Mouse (Mus musculus): Measurements from ENCODE around the gene Pla2g7.

The Pla2g7 gene

DNA sequence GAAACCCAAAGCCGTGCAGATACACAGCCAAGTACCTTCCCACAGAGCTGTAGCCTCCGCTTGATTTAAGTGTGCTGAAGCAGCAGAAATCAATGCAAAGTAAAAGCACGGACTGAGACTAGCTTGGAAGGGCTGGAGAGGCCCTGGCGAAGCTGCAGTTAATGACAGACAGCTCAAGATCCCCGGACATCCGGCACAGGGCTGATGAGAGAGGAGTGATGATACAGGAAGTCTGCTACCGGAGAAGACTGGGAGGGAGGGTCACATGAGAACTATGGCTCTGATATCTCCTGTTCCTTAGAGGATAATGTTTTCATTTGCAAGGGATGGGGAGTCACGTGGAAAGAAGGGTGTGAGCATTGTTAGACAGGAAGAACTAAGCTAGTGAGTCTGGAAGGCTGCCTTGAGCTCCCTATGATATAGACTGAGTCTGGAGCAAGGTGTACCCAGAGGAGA lies 13.1 kb downstream of the Pla2g7 start:
- DNase-seq: no peak

DNA sequence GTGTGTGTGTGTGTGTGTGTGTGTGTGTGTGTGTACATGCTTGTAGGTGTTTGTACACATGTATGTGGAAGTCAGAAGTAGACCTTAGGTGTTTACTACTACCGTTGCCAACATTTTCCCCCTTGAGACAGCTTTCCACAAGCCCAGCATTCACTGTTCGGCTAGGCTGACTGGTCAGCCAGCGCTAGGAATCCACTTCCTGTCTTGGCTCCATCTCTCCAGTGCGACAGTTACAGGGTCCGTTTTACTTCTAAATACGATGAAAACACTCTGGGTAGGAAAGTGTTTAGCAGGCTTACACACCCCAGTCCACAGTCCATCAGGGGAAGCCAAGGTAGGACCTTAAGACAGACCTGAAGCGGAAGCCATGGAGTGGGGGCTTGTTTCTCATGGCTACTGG lies 16.9 kb downstream of the Pla2g7 start:
- no peak for DNase-seq

DNA sequence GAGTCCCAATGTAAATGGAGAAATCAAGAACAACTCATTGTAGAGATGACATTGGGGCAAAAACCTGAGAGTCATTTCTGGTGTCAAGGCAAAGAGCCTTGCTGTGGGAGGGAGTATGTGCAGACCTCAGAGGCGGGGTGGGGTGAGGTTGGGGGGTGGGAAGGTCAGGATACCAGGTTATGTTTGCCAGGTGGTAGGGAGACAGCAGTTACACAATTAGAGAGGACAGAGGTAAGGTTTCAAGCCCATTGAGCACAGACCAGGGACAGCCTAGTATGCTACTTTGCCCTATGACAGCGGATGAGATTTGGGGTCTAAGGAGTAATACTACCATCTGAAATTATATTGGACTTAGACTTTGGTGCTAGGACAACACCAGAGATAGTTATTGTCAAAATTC lies 19.4 kb downstream of the Pla2g7 start:
- DNase-seq: no peak

DNA sequence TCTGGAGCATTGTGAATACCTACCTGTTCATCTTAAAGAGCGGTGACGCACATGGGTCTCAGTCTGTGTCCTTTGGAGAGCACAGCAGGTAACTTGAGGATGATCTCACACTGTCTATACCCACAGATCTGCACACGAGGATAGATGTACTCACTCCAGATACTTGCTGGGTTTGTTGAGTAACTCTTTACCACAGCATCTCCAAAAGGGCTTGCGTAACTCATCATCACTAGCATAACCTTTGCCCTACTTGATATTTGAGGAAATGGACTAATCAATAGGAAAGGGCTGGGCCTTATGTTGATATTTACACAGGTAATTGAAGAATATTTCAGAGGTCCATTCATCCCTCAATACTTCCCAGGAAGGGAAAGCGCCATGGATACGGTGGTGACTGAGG lies 21.9 kb downstream of the Pla2g7 start:
- no peak for DNase-seq

DNA sequence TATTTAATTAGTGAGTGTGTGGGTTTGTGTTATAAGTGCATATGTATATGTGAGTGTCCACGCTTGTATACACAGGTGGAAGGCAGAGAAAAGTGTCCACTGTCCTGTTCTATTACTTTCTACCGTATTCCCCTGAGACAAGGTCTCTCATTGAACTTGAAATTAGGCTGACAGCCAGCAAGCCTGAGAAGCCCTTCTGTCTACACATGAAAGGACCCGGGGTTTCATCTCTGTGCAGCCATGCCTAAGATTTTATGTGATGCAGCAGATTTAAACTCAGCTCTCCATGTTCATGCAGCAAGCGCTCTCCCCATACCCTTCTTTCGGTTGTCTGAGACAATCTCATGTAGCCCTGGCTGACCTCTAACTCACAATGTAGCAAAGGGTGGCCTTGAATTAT lies 22.6 kb downstream of the Pla2g7 start:
- no peak for DNase-seq

DNA sequence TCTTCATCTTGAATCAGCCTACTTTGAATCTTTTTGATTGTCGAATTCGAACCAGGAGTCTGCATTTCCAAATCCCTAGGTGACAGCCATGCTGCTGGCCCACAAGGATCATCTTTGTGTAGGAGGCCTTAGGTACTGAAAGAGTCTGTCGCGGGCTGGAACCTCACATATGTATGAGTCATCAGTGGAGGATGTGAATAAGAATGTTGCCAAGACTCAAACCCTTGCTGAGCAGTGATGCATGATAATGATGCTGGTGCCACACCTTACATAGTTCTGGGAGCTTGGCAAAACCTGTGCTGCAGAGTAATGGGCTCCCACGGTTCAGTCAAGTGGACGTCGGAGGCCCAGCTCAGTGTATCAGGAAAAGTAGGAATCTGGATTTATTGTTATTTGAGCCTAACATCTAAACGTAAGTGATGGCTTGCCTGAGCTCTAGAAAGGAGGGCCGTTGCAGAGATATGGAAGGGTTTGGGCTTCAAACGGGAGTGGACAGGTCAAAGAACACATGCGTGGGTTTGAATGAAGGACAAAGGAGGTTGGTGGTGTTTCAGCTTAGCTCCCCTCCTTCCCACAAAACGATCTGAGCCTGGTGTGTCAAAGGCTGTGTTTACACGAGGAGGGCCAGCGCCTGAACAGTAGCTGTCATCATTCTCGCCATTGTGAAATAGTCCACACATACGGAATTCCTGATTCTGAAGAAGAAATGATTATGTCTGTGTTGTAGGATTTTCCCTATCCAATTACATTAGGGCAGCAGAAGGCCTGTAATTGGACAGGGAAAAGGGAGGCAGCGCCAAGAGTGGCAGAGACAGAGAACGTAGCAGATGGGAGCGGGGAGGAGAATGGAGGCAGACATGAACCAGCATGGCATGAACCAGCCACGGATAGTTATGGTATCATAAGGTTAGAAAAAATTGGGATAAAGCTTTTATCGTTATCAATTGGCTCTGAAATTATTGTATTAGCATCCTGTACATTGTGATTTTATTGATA lies 24.7 kb downstream of the Pla2g7 start:
- no peak for DNase-seq

DNA sequence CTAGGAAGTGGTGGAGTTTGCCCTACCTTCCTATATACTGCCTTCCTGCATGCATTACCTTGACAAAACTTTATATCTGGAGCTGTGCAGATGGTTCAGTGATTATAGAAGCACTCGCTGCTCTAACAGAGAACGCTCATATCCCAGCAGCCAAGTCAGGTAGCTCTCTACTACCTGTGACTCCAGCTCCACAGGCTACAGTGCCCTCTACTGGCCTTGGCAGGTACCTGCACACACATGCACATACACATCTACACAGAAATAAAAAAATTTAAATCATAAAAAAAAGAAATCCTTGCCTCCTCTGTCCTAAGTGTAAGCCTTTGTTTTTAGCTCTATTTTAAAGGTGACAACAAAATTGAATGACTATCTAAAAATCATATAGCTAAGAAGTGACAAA lies 29.8 kb downstream of the Pla2g7 start:
- DNase-seq: no peak

DNA sequence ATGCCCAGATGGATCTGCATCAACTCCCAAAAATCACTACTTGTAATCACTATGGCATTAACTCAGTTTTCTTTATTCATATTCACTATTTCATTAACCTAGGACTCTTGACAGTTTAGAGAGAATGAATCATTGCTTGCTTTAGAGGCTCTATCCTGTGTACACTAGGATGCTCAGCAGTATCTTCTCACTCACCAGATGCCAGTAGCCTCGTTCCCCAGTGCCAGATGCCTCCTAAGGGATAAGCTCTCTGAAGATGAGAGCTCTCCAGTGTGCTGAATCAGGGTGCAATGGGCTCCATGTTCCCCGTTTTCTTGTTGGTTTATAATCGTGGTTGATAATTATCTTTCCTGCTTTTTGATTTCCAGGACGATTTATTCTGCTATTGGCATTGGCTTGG lies 30.8 kb downstream of the Pla2g7 start:
- DNase-seq: no peak

DNA sequence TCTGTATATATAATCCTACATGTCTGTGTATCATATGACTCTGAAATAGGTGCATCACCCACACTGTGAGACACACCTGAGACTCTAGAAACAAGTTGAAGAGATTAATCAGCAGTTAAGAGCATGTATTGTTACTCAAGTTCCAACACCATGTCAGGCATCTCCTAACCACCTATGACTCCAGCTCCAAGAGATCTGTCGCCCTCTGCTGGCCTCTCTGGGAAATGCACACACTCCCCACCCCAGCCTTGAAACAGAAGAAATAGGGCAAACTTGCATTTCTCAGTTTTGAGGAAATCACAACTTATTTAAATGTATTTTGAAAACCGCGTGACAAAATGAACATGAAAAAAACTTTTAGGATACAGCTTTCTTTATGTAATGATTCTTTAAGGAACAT lies 38.8 kb downstream of the Pla2g7 start:
- DNase-seq: peak; percentile 36 to 55

DNA sequence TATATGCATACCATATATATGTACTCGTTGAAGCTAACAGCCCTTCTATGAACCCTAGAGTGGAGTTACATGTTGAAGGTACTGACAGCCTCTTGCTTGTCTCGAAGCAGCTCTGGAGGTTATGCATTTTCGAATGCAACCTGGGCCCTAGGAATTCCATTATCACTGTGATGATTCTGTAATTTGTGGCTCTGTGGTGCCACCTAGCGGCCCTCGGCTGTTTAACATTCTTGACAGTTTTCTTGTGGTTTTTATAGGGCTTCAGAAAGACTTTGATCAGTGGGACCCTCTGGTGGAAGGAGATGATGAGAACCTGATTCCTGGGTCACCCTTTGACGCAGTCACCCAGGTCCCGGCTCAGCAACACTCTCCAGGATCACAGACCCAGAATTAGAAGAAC lies 43.7 kb downstream of the Pla2g7 start:
- DNase-seq: peak; percentile 50 to 52

DNA sequence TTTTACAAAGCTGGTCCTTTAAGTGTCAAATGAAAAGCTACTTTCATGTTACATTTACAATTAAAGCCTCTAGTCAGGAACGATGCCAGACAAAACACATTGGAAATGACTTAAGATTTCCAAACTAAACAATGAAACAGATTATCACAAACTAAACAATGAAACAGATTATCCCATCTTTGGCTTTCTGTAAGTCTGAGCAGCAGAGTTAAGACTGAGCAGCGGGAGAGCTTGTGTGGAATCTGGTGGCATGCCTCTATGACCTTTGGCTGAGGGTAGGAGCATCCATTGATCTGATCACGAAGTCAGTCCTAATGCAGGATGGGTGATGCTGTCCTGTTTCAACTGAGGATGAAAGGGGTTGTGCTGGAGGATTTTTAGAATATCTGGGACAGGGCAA lies 44.3 kb downstream of the Pla2g7 start:
- no peak for DNase-seq

DNA sequence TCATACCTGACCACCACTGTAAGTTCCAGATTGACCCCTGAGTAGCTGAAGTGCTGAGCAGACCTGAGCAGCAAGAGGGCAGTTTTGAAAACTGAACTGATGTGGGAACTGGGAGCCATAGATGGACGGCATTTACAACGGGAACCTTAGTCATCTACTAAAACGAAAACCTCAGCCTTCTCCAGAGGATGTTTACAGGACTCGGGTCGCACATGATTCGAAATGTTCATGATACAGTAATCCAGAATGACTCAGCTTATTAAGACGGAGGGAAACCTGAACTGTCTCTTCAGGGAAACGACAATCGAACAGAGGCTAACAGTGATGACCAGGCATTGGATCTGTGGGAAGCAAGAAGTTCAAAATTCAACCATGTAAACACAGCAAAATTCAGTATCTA lies 51.3 kb downstream of the Pla2g7 start:
- DNase-seq: no peak

DNA sequence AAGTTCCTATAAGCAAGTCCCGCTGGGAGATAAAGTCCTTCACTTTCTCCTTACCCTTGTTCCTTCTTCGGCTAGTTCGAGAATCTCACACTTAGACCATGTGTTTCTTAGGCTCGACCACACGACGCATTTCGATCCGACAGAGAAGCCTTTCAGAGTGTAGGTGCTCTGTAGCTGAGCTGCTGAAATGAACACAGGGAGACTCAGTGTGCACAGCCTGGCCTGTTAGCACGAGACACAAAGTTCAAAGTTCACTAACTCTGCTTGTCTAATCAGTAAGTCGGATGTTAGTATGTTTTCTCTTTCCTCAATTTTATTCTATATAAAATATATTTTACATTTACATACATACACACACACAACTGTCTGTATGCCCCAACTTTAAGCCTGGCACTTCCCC lies 54.2 kb downstream of the Pla2g7 start:
- DNase-seq: no peak

DNA sequence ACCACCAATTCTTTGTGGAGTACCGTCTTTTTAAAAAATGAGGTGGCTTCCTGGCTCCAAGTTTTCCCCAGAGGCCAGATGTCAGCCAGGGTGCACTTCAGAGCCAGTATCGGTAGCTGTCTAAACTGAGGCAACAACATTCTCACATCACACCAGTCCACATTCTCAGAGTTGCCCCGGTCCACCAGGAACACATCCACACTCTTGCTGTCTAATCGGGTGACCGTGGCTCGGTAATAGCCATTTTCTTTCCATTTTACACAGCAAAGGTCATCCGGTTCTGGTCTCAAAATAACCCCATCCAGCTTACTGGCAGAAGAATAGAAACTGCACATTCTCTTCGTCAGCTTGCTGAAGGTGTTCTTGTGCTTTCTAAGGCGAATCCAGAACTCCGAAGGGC lies 60.3 kb downstream of the Pla2g7 start:
- DNase-seq: no peak

DNA sequence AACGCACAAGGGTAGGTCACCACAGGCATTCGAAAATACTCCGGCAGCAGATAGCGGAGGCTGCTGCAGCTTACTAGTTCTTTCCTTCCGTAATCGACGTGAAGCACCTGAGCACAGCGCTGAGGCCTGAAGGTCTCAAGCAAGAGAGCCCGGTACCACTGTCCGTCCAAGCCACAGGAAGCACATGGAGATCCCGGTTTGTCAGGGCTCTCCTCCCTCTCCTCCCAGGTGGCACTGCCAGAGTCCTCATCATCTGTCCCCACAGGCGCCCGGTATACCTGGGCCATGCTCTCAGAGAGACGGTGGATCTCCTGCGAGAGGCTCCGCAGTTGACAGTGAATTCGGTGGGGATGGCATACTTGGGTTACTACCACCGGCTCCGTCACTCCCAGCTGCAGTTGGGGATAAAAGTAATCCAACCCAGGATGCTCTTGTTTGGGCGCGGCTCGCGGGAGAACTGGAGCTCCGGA lies 61.2 kb downstream of the Pla2g7 start:
- no peak for DNase-seq

DNA sequence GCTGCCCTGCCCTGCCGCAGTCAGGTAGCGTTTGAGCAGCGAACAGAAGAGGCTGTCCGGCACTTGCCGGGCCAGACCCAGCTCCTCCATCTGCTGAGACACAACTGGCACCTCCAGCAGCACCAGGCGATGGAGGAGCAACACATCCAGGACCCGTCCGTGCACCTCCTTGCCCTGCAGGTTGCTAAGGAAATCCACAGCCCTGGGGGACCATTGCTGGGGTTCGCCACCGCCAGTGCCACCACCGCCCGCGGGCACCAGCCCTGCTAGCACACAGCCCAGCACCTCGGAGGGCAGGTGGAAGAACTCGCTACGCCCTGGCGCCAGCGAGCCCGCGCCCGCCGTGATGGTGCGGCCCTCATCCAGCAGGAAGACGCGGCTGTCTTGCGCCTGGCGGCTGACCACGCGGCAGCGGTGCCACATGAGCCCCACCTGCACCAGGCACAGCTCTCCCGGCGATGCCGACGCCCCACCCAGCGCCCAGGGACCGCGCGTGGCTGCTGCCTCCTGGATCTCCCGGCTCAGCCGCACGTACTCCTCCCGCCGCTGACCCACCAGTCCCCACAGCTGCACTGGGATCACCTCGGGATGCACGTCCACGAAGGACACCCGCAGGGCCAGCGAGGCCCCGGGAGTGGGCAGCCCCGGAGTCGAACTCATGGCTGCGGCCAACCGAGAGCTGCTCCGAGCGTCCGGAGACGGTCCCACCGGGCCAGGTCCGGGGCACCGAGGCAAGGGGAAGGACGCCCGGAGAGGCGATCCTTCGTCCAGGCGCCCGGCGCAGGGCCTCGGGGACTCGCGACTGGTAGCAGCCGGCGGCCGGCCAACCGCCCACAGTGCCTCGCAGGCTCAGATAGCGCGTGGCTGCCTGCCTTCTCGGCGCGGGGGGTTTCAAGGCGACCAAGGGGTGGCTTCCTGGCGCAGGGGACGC lies 61.9 kb downstream of the Pla2g7 start, which contains the start of gene Tdrd6:
Gene Tdrd6, minus strand, starts transcription at position 804 of the 931 bp plus-strand sequence.
- DNase-seq: peak in 1 of 2 experiments; percentile 11

DNA sequence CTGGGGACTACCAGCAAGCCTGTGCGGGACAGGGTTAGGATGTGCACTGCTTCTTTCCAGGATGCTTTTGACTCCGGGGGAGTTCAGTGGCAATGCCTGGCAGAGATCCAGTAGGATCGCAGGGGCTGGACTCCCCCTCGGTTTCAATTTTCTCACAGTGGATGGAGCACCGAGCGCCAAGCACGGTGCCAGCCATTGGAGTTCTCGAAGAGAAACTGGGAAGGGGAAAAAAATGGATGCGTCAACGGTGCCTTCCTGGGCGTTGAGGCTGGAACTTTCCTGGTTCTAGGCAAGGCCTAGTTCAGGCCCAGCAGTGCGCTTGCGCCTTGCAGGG lies 62.5 kb downstream of the Pla2g7 start:
- DNase-seq: no peak

DNA sequence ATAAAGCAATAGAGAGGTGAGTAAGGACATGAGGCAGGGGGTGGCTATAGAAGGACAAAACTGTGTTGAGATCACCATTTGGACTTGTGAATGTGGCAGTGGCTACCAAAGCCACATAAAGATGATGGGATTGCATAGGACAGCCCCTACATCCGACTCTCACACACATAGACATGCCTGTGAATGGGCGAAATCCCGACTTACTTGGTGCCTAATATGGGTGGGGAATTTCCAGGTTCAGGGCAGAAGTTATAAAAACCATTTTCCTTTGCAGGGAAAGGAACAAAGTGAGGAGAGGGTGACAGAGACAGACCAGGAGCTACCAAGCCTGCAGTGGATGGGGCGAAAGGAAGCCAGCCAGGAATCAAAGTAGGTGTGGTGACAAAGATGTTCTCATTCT lies 69.2 kb downstream of the Pla2g7 start:
- no peak for DNase-seq

DNA sequence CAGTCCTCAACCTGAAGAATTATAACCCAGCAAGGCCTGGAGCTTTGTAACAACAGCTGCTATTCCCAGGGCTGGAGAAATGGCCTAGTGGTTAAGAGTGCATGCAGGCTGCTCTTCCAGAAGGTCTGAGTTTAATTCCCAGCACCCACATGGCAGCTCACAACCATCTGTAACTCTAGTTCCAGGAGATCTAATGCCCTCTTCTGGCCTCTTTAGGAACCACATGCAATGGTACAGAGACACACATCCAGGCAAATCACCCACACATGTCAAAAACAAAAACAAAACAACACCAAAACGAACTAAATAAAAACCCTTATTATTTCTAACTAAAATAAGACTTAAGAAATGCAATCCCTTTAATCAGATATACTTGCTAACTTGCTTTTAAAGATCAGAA lies 72.9 kb downstream of the Pla2g7 start:
- DNase-seq: no peak

DNA sequence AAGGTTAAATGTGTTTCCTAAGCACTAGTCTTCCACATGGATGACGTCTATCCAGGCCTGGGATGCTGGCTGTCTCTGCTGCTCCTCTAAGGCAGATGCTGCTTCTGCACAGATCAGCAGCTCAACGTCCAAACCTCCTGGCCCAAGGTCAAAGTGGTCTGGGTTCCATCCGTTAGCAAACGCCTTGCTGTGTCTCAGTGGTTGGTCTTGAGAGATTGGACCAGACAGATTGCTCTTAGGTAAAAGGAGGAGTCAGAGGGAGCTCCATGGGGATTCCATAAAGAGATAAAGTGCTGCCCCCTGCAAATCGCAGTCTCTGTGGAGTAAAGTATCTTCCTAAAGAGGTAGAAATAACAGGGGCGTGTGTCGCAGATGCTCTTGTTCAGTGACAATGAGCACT lies 75.3 kb downstream of the Pla2g7 start:
- DNase-seq: no peak

DNA sequence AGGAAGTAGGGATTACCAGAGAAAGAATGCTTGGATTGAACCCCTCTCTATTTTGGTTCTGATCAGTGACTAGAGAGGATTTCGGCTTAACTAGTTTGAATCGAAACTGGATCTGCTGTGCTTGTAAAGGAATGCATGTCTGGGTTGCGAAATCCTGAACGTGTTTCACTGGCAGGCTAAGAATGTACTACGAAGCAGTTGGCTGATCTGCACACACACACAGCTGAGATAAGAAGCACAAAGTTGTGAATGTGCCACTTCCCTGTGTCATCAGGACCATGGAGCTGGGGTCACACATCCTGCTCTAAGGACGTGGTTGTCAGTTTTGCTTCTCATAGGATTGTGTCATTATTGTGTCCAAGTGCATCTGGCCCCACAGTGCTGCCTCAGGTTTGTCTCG lies 76.5 kb downstream of the Pla2g7 start:
- no peak for DNase-seq

DNA sequence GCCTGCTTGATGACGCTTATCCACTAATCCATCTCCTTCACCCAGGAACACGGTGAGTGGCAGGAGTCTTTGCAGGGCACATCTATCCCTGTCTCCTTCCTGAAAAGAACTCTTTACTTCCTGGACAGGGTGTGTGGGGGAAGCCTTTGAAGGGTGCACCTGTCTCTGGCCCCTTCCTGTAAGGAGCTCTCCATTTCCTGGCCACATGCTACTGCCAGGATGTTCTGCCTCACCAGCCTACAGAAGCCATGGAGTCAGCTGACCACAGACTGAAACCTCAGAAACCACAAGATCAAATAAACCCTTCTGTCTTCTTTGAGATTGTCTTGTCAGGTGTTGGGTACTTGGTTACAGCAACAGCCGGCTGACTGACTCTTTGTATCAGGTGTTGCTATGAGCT lies 77.2 kb downstream of the Pla2g7 start:
- no peak for DNase-seq

DNA sequence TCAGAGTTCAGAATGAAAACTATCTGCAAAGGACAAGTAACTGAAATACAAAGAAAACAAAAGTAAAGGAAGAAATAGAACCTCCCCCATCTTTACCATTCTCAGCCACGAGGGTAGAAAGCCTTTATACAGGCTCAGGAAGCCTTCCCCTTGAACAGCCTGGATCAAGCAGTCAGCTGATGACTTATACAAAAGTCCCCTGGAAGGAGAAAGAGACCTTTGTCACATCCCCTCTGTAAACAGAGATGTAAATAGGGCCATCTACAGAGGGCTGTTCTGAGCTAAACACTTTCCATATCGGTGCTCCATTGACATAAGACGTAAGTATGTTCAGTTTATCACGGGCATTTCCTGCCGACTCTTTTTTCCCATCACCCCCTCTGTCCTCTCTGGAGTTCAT lies 79.0 kb downstream of the Pla2g7 start:
- DNase-seq: no peak
